Mouse (Mus musculus) myocyte (in vitro differentiated cells): ENCODE measurements around the gene Gdf15.

Experiments
- CEBPB ChIP-seq: IDR thresholded peaks from 2 replicates; pipeline ENCODE4 v1.6.1; 2011; ENCODE audit warnings: mild to moderate bottlenecking, moderate library complexity; ENCODE audit not compliant: poor library complexity, insufficient read depth, severe bottlenecking
- E2F4 ChIP-seq: IDR thresholded peaks from one replicate; pipeline ENCODE4 v1.6.1; 2011; ENCODE audit warnings: mild to moderate bottlenecking, control low read depth, moderate library complexity; ENCODE audit not compliant: insufficient read depth
- MAX ChIP-seq: IDR thresholded peaks from one replicate; pipeline ENCODE4 v1.6.1; 2011; ENCODE audit warnings: low read depth, mild to moderate bottlenecking, control low read depth
- MYOG ChIP-seq, 3 experiments: IDR thresholded peaks; one replicate each; pipeline ENCODE4 v1.6.1; 2011; ENCODE audit warnings: control low read depth in 2 of 3, low read depth in 2 of 3, mild to moderate bottlenecking in 2 of 3; ENCODE audit not compliant: insufficient read length in 2 of 3, control insufficient read depth in 1 of 3, insufficient read depth in 1 of 3
- POLR2A ChIP-seq: IDR thresholded peaks from one replicate; pipeline ENCODE4 v1.6.1; 2011; ENCODE audit warnings: low read depth, mild to moderate bottlenecking, control low read depth, moderate library complexity; ENCODE audit not compliant: insufficient read length
- POLR2AphosphoS2 ChIP-seq: IDR thresholded peaks from one replicate; pipeline ENCODE4 v1.6.1; 2011; ENCODE audit warnings: low read depth, control low read depth; ENCODE audit not compliant: insufficient read length
- SRF ChIP-seq: IDR thresholded peaks from one replicate; pipeline ENCODE4 v1.6.1; 2011; ENCODE audit warnings: low read depth; ENCODE audit not compliant: control insufficient read depth, insufficient read length
- USF1 ChIP-seq: IDR thresholded peaks from one replicate; pipeline ENCODE4 v1.6.1; 2011; ENCODE audit warnings: low read depth, mild to moderate bottlenecking, control low read depth, moderate library complexity

DNA sequence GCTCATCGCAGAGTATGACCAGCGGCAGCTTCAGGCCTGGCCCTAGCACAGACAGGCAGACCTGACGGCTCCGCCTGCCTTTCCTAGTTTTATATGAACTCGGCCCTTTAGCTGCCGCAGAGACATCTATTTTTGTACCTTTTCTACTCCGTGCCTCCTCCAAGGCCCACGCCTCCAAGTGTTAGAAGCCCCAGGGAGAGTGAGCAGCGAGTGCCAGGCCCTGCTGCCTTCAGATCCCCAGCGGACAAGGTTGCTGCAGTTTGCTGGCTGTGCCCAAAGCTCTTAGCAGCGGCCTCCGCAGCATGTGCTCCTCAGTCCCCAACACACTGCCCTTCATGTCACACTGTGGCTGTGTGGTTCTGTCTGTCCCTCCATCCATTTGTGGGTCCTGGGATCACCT is 40.7 kb downstream of the Gdf15 start:
- TF ChIP-seq E2F4 (no peak), CEBPB (no peak), POLR2A (no peak), USF1 (no peak), MAX (no peak), MYOG (IDR thresholded peaks at IDR 0.05; ENCODE audit: control insufficient read depth in 1 of 3, insufficient read depth in 1 of 3, insufficient read length in 2 of 3, low read depth in 2 of 3) (no peak), POLR2AphosphoS2 (no peak), SRF (no peak)
